Mouse (Mus musculus) kidney, adult 8-10 months (tissue): ENCODE results near the gene Olfr1109.

Experiments used
- DNase-seq, 2 experiments: peaks; one replicate each; pipeline ENCODE4 v3.0.0; 2022

Gene Olfr1109

DNA sequence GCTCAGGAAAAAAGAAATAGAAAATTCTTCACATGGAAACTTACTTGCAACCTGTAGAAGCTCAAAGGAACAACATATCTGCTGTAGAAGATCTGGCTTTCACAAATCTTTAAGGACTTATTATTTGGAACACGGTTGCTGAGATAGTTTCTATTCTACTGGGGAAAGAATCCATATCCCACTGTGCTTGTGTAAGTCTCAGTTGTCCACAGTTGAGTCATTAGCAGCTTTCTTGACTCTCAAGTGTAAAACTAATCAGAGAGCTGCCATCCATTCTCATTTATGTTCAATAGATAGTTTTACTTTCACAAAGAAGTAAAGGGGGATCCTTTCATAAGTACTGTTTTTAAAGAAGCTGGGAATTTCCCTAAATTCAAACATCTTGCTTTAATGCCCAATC, at the start of gene Olfr1109:
Gene Olfr1109, minus strand, starts transcription at position 101 of the 400 bp plus-strand sequence.
- no peak for DNase-seq

GRCm38 (mm10) chr2:87140200-87140599, 44.4 kb upstream of the Olfr1109 start, which contains the start of gene Olfr1110:
Olfr1110 (minus strand) TSS chr2:87140300.
- no peak for DNase-seq

DNA sequence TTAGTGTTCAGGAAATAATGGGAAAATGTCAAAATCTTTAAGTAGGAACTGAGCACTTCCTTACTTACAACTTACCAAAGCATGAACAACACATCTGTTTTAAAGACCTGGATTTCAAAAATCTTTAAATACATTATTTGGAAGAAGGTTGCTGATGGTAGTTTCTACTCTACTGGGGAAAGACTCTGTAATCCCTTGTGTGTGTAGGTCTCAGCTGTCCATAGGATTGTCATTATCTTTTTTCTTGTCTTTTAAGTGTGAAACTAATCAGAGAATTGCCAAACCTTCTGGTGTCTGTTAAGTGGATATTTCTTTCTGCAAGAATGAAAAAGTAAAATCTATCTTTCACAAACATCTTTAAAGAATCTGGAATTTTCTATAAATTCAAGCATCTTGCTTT, 18.7 kb upstream of the Olfr1109 start, which contains the start of gene Olfr259:
Gene Olfr259, minus strand, starts transcription at position 101 of the 400 bp plus-strand sequence.
- no peak for DNase-seq

GRCm38 (mm10) chr2:87075717-87076116, 20.1 kb downstream of the Olfr1109 start, which contains the start of gene Olfr1107:
Olfr1107 (minus strand) TSS chr2:87075817.
- DNase-seq, result no peak

GRCm38 (mm10) chr2:87052173-87052572, 43.6 kb downstream of the Olfr1109 start, which contains the start of gene Olfr1106:
Olfr1106 (minus strand) TSS chr2:87052273.
- no peak for DNase-seq
